Mouse (Mus musculus): Measurements from ENCODE around the gene Gli3.

- TF ChIP-seq CTCF (IDR thresholded peaks at IDR 0.05; ENCODE audit: low read depth, low read length) (no peak), POLR2A (IDR thresholded peaks at IDR 0.05; ENCODE audit: extremely low read depth, insufficient read depth, low read length) (no peak)
Observed at GRCm38 (mm10) chr13:15692465-15692809, 229.4 kb downstream of the Gli3 start.
